Mouse (Mus musculus) midbrain, embryonic 15.5 days (tissue): ENCODE data around the gene Gsn. TPM values are rescaled to one million over a fixed set of nuclear protein-coding genes. Genes with fewer than 3 reads are reported as not detected.

Experiments
- ATAC-seq: fragments of 200-750 bp; cut with Nextera tagmentation; replicated peaks from 2 replicates; pipeline ENCODE4 v1.8.0; 2017; ENCODE audit warnings: moderate TSS enrichment
- H3K27ac ChIP-seq: fragments of 300-500 bp; sonication (generic); 2 replicates; pipeline ENCODE4 v1.5.1; 2015; ENCODE audit warnings: mild to moderate bottlenecking, inconsistent platforms
- H3K27me3 ChIP-seq: fragments of 300-500 bp; sonication (generic); replicated peaks from 2 replicates; pipeline ENCODE4 v1.6.1; 2015; ENCODE audit warnings: inconsistent platforms
- H3K36me3 ChIP-seq: fragments of 300-500 bp; sonication (generic); replicated peaks from 2 replicates; pipeline ENCODE4 v1.6.1; 2015; ENCODE audit warnings: inconsistent platforms
- H3K4me1 ChIP-seq: fragments of 300-500 bp; sonication (generic); 2 replicates; pipeline ENCODE4 v1.6.1; 2015; ENCODE audit warnings: inconsistent platforms
- H3K4me2 ChIP-seq: fragments of 300-500 bp; sonication (generic); 2 replicates; pipeline ENCODE4 v1.6.1; 2015; ENCODE audit warnings: inconsistent platforms, mild to moderate bottlenecking, moderate library complexity
- H3K4me3 ChIP-seq: fragments of 300-500 bp; sonication (generic); 2 replicates; pipeline ENCODE4 v1.5.1; 2015; ENCODE audit warnings: mild to moderate bottlenecking, inconsistent platforms
- H3K9ac ChIP-seq: fragments of 300-500 bp; sonication (generic); 2 replicates; pipeline ENCODE4 v1.6.1; 2015; ENCODE audit warnings: mild to moderate bottlenecking, inconsistent platforms
- H3K9me3 ChIP-seq: fragments of 300-500 bp; sonication (generic); 2 replicates; pipeline ENCODE4 v1.6.1; 2016; ENCODE audit warnings: inconsistent platforms
- WGBS: fragments of 180-500 bp; shearing (Covaris S2); methylation state at CpG from one replicate; pipeline ENCODE4 v1.1.7; 2015; ENCODE audit warnings: mixed read lengths; 5-methylcytosine and 5-hydroxymethylcytosine counted together
- polyA plus RNA-seq: library from polyadenylated mRNA; unstranded; fragments of >200 nt; fragmentation: Nextera tagmentation; extraction: Ambion mirVana; gene quantifications from 2 replicates; pipeline ENCODE4 v1.2.1, GENCODE M21; 2015

Gsn gene
- polyA plus RNA-seq, 1 experiment from 2014 or later, result 18.9 TPM

DNA sequence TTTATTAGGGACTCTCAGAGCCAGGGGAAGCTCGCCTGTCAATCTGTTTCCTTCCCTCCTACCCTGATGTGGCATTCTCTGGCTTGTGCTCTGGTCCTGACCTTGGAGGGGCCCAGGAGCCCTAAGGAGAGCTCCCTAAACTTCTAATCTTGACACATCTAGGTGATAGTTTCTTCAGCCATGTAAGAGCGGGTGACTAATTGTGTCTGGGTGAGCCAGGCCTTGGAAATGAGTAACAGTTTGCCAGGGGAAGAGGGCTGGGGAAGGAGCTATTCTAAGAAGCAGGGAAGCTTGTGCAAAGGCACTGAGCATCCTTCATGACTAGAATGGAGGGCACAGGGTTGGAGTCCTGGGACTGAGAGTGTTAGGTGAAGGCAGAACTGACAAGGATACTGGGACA, 1.7 kb downstream of the Gsn start:
- no peak overlapping the region for H3K4me3 ChIP-seq
- no peak overlapping the region for H3K27ac ChIP-seq
- no peak for ATAC-seq
- no peaks in the 10 kb centered on the region for H3K36me3 ChIP-seq
- peaks cover 21% of the 10 kb centered on the region for H3K27me3 ChIP-seq
- H3K4me2 ChIP-seq, result no peak overlapping the region
- H3K4me1 ChIP-seq, result peaks cover 7% of the 10 kb centered on the region
- WGBS, result 87% methylated on average over 2 of the region's 2 CpGs
- no peaks in the 10 kb centered on the region for H3K9me3 ChIP-seq
- H3K9ac ChIP-seq, result no peak overlapping the region

DNA sequence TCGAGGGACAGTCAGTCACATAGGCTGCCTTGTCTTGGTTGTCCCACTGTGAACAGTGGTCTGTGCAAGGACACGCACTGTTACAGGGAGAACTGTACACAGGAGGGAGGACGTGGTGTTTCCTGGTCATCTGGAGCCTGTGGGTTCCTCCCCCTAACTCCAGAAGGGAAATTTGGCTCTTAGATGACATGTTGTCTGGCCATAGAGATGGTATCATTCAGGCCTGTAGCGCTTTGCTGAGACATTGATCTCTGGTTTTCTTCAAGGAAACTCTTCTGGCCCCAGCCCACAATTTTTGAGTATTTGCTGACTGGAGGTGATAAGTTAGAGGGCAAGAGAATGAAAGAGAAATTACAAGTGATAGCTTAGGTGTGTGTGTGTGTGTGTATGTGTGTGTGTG, 2.4 kb downstream of the Gsn start:
- H3K27me3 ChIP-seq, result peaks cover 21% of the 10 kb centered on the region
- no peak overlapping the region for H3K4me3 ChIP-seq
- no peak overlapping the region for H3K4me2 ChIP-seq
- no peaks in the 10 kb centered on the region for H3K36me3 ChIP-seq
- H3K9me3 ChIP-seq, result no peaks in the 10 kb centered on the region
- H3K4me1 ChIP-seq, result peaks cover 7% of the 10 kb centered on the region
- no peak for ATAC-seq
- H3K27ac ChIP-seq, result no peak overlapping the region
- H3K9ac ChIP-seq, result no peak overlapping the region
- WGBS, result 92% methylated on average over 4 of the region's 4 CpGs

- Histone ChIP-seq H3K27me3 (peaks cover 19% of the 10 kb centered on the region), H3K4me3 (no peak overlapping the region), H3K4me2 (no peak overlapping the region), H3K36me3 (no peaks in the 10 kb centered on the region), H3K27ac (no peak overlapping the region), H3K9ac (no peak overlapping the region), H3K9me3 (no peaks in the 10 kb centered on the region), H3K4me1 (peaks cover 7% of the 10 kb centered on the region)
- ATAC-seq, result no peak
- 46% methylated on average over 13 of the region's 13 CpGs for WGBS
Observed at GRCm38 (mm10) chr2:35259338-35260080, 3.3 kb downstream of the Gsn start.

DNA sequence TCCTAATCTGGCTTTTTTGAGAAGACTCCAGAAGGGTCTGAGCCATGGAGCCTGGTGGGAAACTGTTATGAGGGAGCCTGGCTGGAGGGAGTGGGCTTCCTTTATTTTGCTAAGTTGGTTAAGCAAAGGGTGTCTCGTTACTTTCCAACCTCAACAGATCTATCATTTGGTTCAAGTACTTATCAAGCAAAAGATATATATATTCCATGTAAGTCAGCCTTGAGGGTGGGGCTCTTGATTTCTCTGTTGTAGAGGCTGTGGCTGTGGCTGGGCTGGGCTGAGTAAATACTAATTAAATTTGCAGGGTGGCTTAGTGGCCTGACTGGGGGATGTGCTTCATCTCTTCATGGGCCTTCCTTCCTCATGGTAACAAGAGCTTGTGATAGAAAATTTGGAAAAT, 4.1 kb downstream of the Gsn start:
- H3K9me3 ChIP-seq, result no peaks in the 10 kb centered on the region
- H3K36me3 ChIP-seq, result no peaks in the 10 kb centered on the region
- peaks cover 12% of the 10 kb centered on the region for H3K27me3 ChIP-seq
- no peak overlapping the region for H3K4me3 ChIP-seq
- no peak overlapping the region for H3K4me2 ChIP-seq
- H3K27ac ChIP-seq, result no peak overlapping the region
- no peak overlapping the region for H3K9ac ChIP-seq
- WGBS, result 58% methylated on average over 1 of the region's 1 CpGs
- peaks cover 7% of the 10 kb centered on the region for H3K4me1 ChIP-seq
- no peak for ATAC-seq

DNA sequence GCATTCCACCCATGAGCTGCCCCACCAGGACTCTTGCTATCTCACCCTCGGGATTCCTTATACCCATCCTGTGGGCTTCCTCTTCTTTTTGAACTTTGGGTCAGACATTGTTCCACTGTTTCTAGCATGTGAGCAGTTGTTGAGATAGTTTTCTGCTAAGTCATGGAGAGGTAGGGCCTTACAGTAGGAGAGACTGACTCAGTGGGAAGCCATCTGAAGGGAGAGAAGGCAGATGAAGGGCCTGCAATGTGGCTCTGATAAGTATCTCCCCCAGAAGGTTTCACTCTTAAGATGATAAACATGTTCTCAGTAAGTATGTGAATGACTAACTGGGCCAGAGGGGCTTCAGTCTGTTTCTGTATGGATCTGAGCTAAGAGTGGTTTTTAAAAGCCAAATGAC, 7.9 kb downstream of the Gsn start:
- H3K9me3 ChIP-seq, result no peaks in the 10 kb centered on the region
- no peak overlapping the region for H3K4me2 ChIP-seq
- H3K36me3 ChIP-seq, result no peaks in the 10 kb centered on the region
- ATAC-seq, result no peak
- no peak overlapping the region for H3K4me3 ChIP-seq
- no peaks in the 10 kb centered on the region for H3K27me3 ChIP-seq
- no peaks in the 10 kb centered on the region for H3K4me1 ChIP-seq
- 83% methylated on average over 1 of the region's 1 CpGs for WGBS
- H3K9ac ChIP-seq, result no peak overlapping the region
- no peak overlapping the region for H3K27ac ChIP-seq

DNA sequence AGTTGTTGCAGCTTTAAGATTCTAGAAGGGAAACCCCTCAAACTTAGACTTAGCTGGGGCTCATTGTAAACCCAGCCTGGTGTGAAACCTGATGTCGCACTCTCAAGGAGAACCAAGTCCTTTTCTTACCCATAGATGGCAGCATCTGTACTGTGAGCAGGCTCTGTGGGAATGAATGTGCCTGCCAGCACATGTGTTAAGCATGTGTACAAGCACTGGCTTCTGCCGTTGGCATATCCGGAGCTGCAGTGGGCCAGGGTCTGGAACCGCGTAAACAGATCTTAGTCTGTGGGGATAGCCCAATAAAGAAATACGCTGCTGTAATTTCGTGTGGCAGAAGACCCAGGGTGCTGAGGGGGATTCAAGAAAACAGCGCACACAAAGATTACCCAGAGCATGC, 9.1 kb downstream of the Gsn start:
- Histone ChIP-seq H3K9ac (no peak overlapping the region), H3K4me1 (peaks cover under 1% of the 10 kb centered on the region; the same call in 1 of the 2 replicates), H3K27me3 (no peaks in the 10 kb centered on the region), H3K4me2 (no peak overlapping the region), H3K27ac (no peak overlapping the region), H3K4me3 (no peak overlapping the region), H3K36me3 (no peaks in the 10 kb centered on the region), H3K9me3 (no peaks in the 10 kb centered on the region)
- WGBS, result 53% methylated on average over 8 of the region's 8 CpGs
- peak; percentile 78 for ATAC-seq

DNA sequence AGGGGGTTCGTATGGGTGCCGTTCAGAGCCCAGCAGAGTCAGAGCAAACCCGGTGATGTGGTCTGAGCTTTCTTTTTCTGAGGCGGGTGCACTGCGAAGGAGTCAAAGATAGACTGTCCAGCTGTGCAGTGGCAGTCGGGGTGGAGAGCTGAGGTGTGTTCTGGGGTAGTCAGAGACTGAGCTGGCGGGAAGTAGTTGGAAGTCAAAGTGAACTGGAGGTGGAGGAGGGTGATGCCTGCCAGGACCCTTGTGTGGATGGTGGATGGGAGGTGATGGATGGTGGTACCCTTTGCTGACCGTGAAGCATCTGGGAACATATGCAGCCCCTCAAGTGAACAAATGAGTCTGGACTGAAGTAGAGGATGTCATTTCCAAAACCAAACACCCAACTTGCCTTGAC, 9.6 kb downstream of the Gsn start:
- no peaks in the 10 kb centered on the region for H3K36me3 ChIP-seq
- H3K9me3 ChIP-seq, result no peaks in the 10 kb centered on the region
- 92% methylated on average over 8 of the region's 8 CpGs for WGBS
- no peak overlapping the region for H3K4me3 ChIP-seq
- no peak overlapping the region for H3K4me2 ChIP-seq
- peaks cover 4% of the 10 kb centered on the region; the same call in 1 of the 2 replicates for H3K4me1 ChIP-seq
- no peaks in the 10 kb centered on the region for H3K27me3 ChIP-seq
- no peak overlapping the region for H3K27ac ChIP-seq
- ATAC-seq, result no peak
- H3K9ac ChIP-seq, result no peak overlapping the region

DNA sequence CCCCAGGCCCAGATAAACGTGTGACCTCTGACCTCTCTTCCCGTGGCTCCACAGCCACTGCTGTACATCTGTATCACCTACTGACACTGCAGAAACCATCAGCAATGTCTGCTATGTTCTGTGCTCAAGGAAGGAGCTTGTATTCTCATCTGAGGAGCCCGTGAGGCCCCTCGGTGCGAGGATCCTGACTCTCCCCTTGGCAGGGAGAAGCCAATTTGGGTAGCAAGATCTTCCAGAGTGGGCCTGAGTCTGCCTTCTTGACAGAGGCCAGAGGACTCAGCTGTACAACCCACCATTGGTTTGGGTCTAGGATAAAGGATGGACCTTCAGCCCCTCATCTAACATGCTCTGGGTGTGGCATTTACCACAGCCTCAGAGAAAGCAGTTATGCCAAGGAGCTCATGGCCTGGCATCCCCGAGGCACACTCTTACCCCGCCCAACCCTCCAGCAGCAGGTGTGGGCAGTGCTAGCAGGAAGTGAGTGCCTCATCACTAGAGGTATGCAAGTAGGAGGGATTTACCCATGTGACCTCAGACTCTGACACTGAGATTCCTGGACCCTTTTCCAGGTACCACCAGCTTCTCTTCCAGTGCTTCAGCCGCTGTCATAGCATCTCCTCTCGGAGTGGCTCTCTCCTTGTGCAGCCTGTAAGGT, 10.2 kb downstream of the Gsn start:
- Histone ChIP-seq H3K4me2 (no peak overlapping the region), H3K9me3 (no peaks in the 10 kb centered on the region), H3K4me3 (no peak overlapping the region), H3K9ac (no peak overlapping the region), H3K27me3 (no peaks in the 10 kb centered on the region), H3K4me1 (peaks cover 4% of the 10 kb centered on the region; the same call in 1 of the 2 replicates), H3K36me3 (no peaks in the 10 kb centered on the region), H3K27ac (no peak overlapping the region)
- ATAC-seq, result no peak
- WGBS, result 75% methylated on average over 9 of the region's 9 CpGs

DNA sequence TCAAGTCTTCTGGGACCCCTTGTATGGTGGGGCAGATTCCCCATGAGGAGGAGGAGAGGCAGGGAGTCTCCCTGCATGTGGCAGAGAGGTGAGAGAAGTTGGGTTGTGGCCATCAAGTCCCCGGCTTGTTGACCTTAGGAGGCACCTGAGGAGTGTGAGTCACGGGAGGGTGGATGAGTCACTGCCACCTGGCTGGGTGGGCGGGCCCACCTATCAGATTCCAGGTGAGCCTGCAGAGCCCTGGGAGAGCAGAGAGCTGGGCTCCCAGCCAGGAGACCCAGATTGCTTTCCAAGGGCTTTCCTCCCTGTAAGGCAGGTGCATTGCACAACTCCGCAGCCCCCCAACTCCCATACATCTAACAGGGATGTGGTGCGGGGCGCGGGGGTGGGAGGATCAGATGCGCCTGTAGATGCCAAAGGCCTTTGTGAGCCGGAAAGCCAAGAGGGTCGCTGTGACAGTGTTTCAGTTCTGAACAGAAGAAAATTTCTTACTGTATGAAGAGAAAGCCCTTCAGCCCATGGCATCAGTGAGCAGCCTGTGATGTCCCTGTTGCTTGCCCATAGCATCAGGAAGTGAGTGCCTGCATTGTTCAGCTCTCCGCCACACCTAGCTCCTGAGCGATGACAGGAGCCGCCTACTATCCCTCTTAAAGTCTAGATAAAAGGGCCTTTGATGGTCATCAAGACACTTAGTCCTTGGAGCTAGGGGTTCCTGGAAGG, 11.1 kb downstream of the Gsn start:
- ATAC-seq, result no peak
- WGBS, result 86% methylated on average over 13 of the region's 13 CpGs

DNA sequence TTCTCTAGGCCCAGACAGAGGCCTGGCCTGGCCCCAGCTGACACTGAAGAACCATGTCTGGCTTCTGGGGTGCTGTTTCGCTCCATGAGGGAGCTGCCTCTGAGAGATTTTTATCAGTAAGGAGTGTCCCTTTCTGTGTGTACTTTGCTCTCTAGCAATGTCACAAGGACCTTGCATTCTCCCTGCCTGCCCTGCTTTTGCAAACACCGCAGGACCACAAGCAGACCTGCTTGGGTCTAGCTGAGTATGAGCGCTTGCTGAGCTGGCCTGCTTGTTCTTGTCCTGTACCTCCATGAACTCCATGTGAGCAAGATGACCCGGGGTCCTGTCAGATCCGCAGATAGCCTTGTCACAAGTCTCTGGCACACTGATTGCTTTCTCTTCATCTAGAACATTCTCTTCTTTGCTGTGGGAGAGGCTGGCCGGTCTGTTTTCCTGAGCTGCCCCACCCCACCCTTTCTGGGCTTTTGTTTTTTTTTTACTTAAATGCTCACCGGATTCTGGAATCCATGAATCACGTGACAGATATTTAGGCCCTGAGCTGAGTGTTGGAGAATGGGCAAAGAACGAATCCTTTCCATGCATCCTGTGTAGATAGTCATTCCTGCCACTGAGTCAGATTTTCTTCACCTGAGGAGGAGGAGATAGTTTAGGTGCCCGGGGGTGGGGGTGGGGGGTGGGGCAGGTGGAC, 11.8 kb downstream of the Gsn start:
- H3K9ac ChIP-seq, result no peak overlapping the region
- 83% methylated on average over 10 of the region's 10 CpGs for WGBS
- no peaks in the 10 kb centered on the region for H3K9me3 ChIP-seq
- no peak overlapping the region for H3K4me3 ChIP-seq
- H3K27me3 ChIP-seq, result no peaks in the 10 kb centered on the region
- no peak overlapping the region for H3K27ac ChIP-seq
- ATAC-seq, result no peak
- no peaks in the 10 kb centered on the region for H3K36me3 ChIP-seq
- peaks cover 4% of the 10 kb centered on the region; the same call in 1 of the 2 replicates for H3K4me1 ChIP-seq
- H3K4me2 ChIP-seq, result no peak overlapping the region

More for the DNA sequence above, 11.1 kb downstream of the Gsn start:
- Histone ChIP-seq H3K9me3 (no peaks in the 10 kb centered on the region), H3K4me3 (no peak overlapping the region), H3K27ac (no peak overlapping the region), H3K36me3 (no peaks in the 10 kb centered on the region), H3K9ac (no peak overlapping the region), H3K4me2 (no peak overlapping the region), H3K27me3 (no peaks in the 10 kb centered on the region), H3K4me1 (peaks cover 4% of the 10 kb centered on the region; the same call in 1 of the 2 replicates)

- Histone ChIP-seq H3K4me1 (peaks cover 4% of the 10 kb centered on the region; the same call in 1 of the 2 replicates), H3K36me3 (no peaks in the 10 kb centered on the region), H3K4me2 (no peak overlapping the region), H3K27me3 (no peaks in the 10 kb centered on the region), H3K27ac (no peak overlapping the region), H3K9me3 (no peaks in the 10 kb centered on the region), H3K4me3 (no peak overlapping the region), H3K9ac (no peak overlapping the region)
- ATAC-seq, result no peak
- WGBS, result 85% methylated on average over 6 of the region's 6 CpGs
Observed at GRCm38 (mm10) chr2:35269136-35269535, 13.0 kb downstream of the Gsn start.

- H3K4me1 ChIP-seq, result peaks cover 4% of the 10 kb centered on the region; the same call in 1 of the 2 replicates
- H3K36me3 ChIP-seq, result no peaks in the 10 kb centered on the region
- no peak overlapping the region for H3K27ac ChIP-seq
- ATAC-seq, result peak; percentile 2; the same call in 1 of the 2 replicates
- no peak overlapping the region for H3K9ac ChIP-seq
- no peak overlapping the region for H3K4me3 ChIP-seq
- no peaks in the 10 kb centered on the region for H3K27me3 ChIP-seq
- H3K4me2 ChIP-seq, result no peak overlapping the region
- 77% methylated on average over 4 of the region's 4 CpGs for WGBS
- no peaks in the 10 kb centered on the region for H3K9me3 ChIP-seq
Observed at GRCm38 (mm10) chr2:35269716-35270260, 13.6 kb downstream of the Gsn start.
